Comparison of ENCODE assay signal across 15 mouse cellular contexts in genomic region chr13:107734161-107734905, GRCm38 (mm10).
"Had no signal": no experiment of that assay in that cellular context is flagged by ENCODE, and none has a peak within 500 bp of the region (broad histone marks: within the 10 kb centered on the region; RNA-seq: fewer than 3 reads in every experiment).

No protein-coding gene starts in this region.

- DNase-seq: gastrocnemius, postnatal 14 days; gastrocnemius, postnatal 36 days; heart, adult 18-20 months; heart, postnatal 10 days; kidney, adult 18-20 months; kidney, adult 8-10 months; kidney, postnatal 10 days; kidney, postnatal 25 days; kidney, postnatal 4 days; liver; liver, embryonic 13.5 days had no signal

- ATAC-seq: hindbrain, embryonic 16.5 days; inflammation-experienced regulatory T-cells, adult 6 months; intestine, embryonic 15.5 days; intestine, postnatal 0 days had no signal
